Mouse (Mus musculus) limb, embryonic 10.5 days (tissue): Measurements from ENCODE around the gene Arntl. TPM values are rescaled to one million over a fixed set of nuclear protein-coding genes. Genes with fewer than 3 reads are reported as not detected.

ENCODE experiments used
- DNase-seq: peaks from one replicate; pipeline ENCODE4 v3.0.0-alpha.2; 2017; ENCODE audit warnings: low spot score
- H3K27ac ChIP-seq: fragments of 300-500 bp; sonication (generic); 2 replicates; pipeline ENCODE4 v1.5.1; 2016; ENCODE audit warnings: mild to moderate bottlenecking
- H3K27me3 ChIP-seq: fragments of 300-500 bp; sonication (generic); 2 replicates; pipeline ENCODE4 v1.6.1; 2016; ENCODE audit warnings: low read depth, mild to moderate bottlenecking; ENCODE audit not compliant: poor library complexity, severe bottlenecking
- H3K36me3 ChIP-seq: fragments of 300-500 bp; sonication (generic); 2 replicates; pipeline ENCODE4 v1.6.1; 2016; ENCODE audit warnings: mild to moderate bottlenecking, moderate library complexity
- H3K4me1 ChIP-seq: fragments of 300-500 bp; sonication (generic); 2 replicates; pipeline ENCODE4 v1.6.1; 2016
- H3K4me3 ChIP-seq: fragments of 300-500 bp; sonication (generic); 2 replicates; pipeline ENCODE4 v1.5.1; 2016; ENCODE audit warnings: mild to moderate bottlenecking, moderate library complexity
- H3K9me3 ChIP-seq: fragments of 300-500 bp; sonication (generic); replicated peaks from 2 replicates; pipeline ENCODE4 v1.6.1; 2016; ENCODE audit warnings: mild to moderate bottlenecking
- WGBS: fragments of 180-500 bp; shearing (Covaris S2); methylation state at CpG from one replicate; pipeline ENCODE4 v1.1.7; 2016; 5-methylcytosine and 5-hydroxymethylcytosine counted together
- polyA plus RNA-seq: library from polyadenylated mRNA; unstranded; fragments of >200 nt; fragmentation: Nextera tagmentation; extraction: Ambion mirVana; gene quantifications from 2 replicates; pipeline ENCODE4 v1.2.1, GENCODE M21; 2016

Arntl gene
- polyA plus RNA-seq, 1 experiment from 2014 or later, result 9.6 TPM

DNA sequence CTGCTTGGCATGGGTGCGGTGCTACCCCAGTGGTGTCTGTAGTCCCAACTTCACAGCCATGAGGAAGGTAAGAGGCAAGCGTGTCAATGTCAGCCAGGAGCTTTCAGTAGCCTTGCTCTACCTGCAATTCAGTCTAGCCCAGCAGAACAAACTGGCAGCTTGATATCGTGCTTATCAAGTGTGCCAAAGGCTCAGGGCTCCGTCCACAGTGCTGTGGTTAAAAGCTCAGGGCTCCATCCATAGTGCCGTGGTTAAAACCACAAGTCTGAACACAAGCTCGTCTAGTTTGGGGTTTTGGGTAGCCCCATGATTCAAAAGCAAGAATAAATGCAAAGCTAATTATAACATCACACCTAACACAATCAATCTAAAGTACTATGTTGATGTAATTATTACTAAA is 87.3 kb downstream of the Arntl start:
- H3K36me3 ChIP-seq, result peaks cover 8% of the 10 kb centered on the region
- no peak for DNase-seq
- 90% methylated on average over 6 of the region's 6 CpGs for WGBS
- H3K4me3 ChIP-seq, result no peak overlapping the region
- H3K4me1 ChIP-seq, result peaks cover 36% of the 10 kb centered on the region
- no peaks in the 10 kb centered on the region for H3K27me3 ChIP-seq
- no peaks in the 10 kb centered on the region for H3K9me3 ChIP-seq
- peak overlapping the region; percentile 86 for H3K27ac ChIP-seq

GRCm38 (mm10) chr7:113295077-113295890 is 88.0 kb downstream of the Arntl start:
- peak overlapping the region; percentile 86 for H3K27ac ChIP-seq
- no peaks in the 10 kb centered on the region for H3K27me3 ChIP-seq
- H3K36me3 ChIP-seq, result peaks cover 8% of the 10 kb centered on the region
- DNase-seq, result peak; percentile 80
- H3K9me3 ChIP-seq, result no peaks in the 10 kb centered on the region
- peaks cover 36% of the 10 kb centered on the region for H3K4me1 ChIP-seq
- peak overlapping the region; percentile 38 for H3K4me3 ChIP-seq
- WGBS, result 31% methylated on average over 17 of the region's 17 CpGs

- no peak overlapping the region for H3K27ac ChIP-seq
- no peak for DNase-seq
- H3K4me3 ChIP-seq, result no peak overlapping the region
- no peaks in the 10 kb centered on the region for H3K27me3 ChIP-seq
- peaks cover 13% of the 10 kb centered on the region for H3K36me3 ChIP-seq
- no peaks in the 10 kb centered on the region for H3K9me3 ChIP-seq
- WGBS, result 89% methylated on average over 4 of the region's 4 CpGs
- peaks cover 35% of the 10 kb centered on the region for H3K4me1 ChIP-seq
These were observed 90.5 kb downstream of the Arntl start for GRCm38 (mm10) chr7:113297813-113298212.

- Histone ChIP-seq H3K4me3 (no peak overlapping the region), H3K9me3 (no peaks in the 10 kb centered on the region), H3K27ac (no peak overlapping the region), H3K4me1 (no peaks in the 10 kb centered on the region), H3K27me3 (no peaks in the 10 kb centered on the region), H3K36me3 (peaks cover 22% of the 10 kb centered on the region)
- 89% methylated on average over 3 of the region's 3 CpGs for WGBS
- DNase-seq, result no peak
These were observed 102.9 kb downstream of the Arntl start for GRCm38 (mm10) chr7:113310136-113310535.

- Histone ChIP-seq H3K27me3 (no peaks in the 10 kb centered on the region), H3K36me3 (peaks cover 16% of the 10 kb centered on the region), H3K4me1 (no peaks in the 10 kb centered on the region), H3K9me3 (no peaks in the 10 kb centered on the region), H3K27ac (no peak overlapping the region), H3K4me3 (no peak overlapping the region)
- peak; percentile 66 for DNase-seq
- WGBS, result 34% methylated on average over 2 of the region's 2 CpGs
These were observed 104.5 kb downstream of the Arntl start for GRCm38 (mm10) chr7:113311784-113312183.

DNA sequence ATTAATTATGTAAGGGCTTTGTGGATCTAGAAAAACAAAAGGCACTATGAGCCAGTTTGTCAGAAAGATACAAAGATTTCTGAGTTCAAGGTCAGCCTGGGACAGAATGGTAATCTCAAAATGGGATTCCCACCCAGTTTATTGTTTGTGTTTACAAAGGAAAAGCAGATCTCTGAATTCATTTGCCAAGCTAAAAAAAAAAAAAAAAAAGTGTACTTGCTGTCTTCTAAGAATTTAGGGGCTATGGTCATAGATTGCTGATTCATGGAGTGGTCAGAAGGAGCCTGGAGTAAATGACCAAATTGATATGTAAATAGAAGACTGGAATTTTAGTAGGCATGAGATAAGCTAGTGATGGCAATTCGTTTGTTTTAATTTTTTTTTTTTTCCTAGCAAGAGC is 112.9 kb downstream of the Arntl start:
- no peaks in the 10 kb centered on the region for H3K9me3 ChIP-seq
- peaks cover 9% of the 10 kb centered on the region; the same call in 1 of the 2 replicates for H3K36me3 ChIP-seq
- 63% methylated on average over 1 of the region's 1 CpGs for WGBS
- no peak overlapping the region for H3K27ac ChIP-seq
- no peaks in the 10 kb centered on the region for H3K27me3 ChIP-seq
- H3K4me1 ChIP-seq, result peaks cover 9% of the 10 kb centered on the region
- H3K4me3 ChIP-seq, result no peak overlapping the region
- no peak for DNase-seq

DNA sequence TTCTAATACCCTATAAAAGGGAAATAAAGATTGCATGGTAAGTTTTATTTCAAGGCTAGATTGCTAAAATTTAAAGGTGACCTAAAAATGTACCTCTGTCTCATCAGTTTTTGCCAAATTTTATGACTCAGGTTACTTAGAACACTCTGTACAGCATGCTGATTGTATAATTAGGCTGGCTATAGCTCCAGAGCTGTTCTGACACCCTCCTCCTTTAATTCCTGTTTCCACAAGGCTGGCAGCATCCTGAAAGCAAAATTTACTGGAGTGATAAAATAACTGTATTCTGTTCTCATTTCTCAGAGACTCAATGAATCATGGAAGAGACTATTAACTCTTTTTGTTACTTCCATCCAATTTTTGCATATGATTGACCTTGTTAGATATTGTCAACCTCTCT is 126.8 kb downstream of the Arntl start:
- no peak overlapping the region for H3K4me3 ChIP-seq
- no peaks in the 10 kb centered on the region for H3K9me3 ChIP-seq
- H3K27me3 ChIP-seq, result no peaks in the 10 kb centered on the region
- H3K36me3 ChIP-seq, result no peaks in the 10 kb centered on the region
- no peaks in the 10 kb centered on the region for H3K4me1 ChIP-seq
- no peak for DNase-seq
- no peak overlapping the region for H3K27ac ChIP-seq

DNA sequence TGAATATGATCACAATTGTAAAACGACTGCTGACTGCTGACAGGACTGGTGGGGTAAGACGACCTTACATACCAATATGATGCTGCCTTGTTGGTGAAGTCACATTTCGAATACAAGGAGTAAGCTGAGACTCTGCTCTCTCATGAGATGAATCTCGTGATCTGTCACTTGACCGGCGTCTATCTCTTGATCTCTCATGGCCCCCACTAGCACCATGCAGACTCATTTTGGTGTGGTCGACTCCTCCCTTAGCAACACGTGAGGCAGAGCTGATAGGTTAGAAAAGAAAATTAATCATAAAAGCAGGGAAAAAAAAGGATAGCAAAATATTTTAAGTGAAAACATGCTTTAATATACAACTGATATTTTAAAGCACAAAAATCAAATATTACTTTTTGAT is 128.0 kb downstream of the Arntl start:
- 88% methylated on average over 8 of the region's 8 CpGs for WGBS
- H3K36me3 ChIP-seq, result no peaks in the 10 kb centered on the region
- DNase-seq, result no peak
- H3K27me3 ChIP-seq, result no peaks in the 10 kb centered on the region
- H3K9me3 ChIP-seq, result no peaks in the 10 kb centered on the region
- no peak overlapping the region for H3K4me3 ChIP-seq
- H3K27ac ChIP-seq, result no peak overlapping the region
- H3K4me1 ChIP-seq, result no peaks in the 10 kb centered on the region

- no peaks in the 10 kb centered on the region for H3K27me3 ChIP-seq
- H3K4me1 ChIP-seq, result no peaks in the 10 kb centered on the region
- H3K27ac ChIP-seq, result no peak overlapping the region
- H3K4me3 ChIP-seq, result no peak overlapping the region
- DNase-seq, result no peak
- H3K36me3 ChIP-seq, result no peaks in the 10 kb centered on the region
- H3K9me3 ChIP-seq, result no peaks in the 10 kb centered on the region
- 53% methylated on average over 4 of the region's 4 CpGs for WGBS
These were observed 140.0 kb downstream of the Arntl start for GRCm38 (mm10) chr7:113347271-113347670.

DNA sequence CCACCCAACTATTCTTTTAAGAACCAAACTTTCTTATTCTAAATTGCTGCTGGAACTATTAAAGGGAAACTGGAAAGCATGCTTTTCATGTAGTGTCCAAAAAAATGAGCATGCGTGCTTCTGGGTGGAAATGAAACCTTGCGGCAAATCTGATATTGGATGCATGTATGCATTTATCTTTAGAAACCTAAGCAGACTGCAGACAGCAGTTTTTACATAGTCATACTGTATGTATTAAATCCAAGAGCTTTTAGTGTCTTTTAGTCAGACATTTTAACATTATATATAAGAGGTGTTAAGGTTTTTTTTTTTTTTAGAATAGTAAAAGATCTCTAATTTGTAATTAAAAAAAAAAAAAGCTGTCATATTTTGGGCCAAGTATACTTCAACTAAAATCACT is 140.4 kb downstream of the Arntl start:
- Histone ChIP-seq H3K27me3 (no peaks in the 10 kb centered on the region), H3K4me1 (no peaks in the 10 kb centered on the region), H3K4me3 (no peak overlapping the region), H3K9me3 (no peaks in the 10 kb centered on the region), H3K36me3 (no peaks in the 10 kb centered on the region), H3K27ac (no peak overlapping the region)
- DNase-seq, result no peak
- WGBS, result 93% methylated on average over 2 of the region's 2 CpGs

DNA sequence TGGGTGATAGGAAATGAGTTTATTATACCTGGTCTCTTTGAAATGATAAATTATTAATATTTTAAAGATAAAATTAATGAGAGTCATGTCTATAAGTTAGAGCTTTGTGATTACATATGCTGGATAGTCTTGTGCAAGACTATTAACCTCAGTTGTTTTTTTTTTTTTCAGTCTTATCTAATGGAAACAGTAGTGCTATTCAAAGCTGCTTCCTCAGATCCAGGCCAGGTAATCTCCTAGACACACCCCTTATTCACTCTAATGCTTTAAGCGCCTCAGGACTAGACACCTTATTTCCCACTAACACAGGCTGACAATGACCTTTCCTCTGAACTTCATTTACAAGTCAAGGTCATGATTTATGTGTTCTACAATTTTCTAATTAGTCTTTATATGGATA is 141.8 kb downstream of the Arntl start:
- 92% methylated on average over 1 of the region's 1 CpGs for WGBS
- Histone ChIP-seq H3K9me3 (no peaks in the 10 kb centered on the region), H3K36me3 (no peaks in the 10 kb centered on the region), H3K4me3 (no peak overlapping the region), H3K27ac (no peak overlapping the region), H3K4me1 (no peaks in the 10 kb centered on the region), H3K27me3 (no peaks in the 10 kb centered on the region)
- DNase-seq, result no peak
